Comparison of ENCODE assay signal across 16 mouse cellular contexts in the genomic region with DNA sequence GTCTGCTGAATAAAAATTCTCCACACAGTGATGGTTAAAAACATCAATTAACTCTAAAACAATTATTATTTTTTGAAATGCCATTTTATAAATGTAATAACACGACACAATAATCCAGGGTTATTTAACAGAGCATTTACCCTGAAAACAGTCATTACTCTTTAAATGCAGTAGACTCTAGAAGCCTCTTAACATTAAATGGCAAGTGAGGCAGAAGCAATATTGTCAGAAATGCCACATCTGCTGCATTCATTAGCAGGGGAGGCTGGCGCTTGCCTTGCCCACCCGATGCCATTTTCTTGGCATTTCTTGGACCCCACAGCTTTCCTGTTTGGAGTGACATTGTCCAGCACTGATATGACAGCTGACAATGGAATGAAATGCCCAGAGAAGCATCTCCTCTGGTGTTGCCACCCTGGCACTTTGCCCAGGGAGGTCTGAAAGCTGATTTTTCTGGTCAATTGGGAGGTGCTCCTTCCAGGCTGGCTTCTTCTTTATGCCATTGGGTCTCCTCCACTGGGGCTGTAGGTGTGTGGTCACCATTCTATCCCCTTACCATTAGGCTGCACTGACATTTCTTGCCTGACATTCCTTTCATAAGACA.
DNase-seq lines count a peak whose midpoint lies in the region; ATAC-seq lines count a peak whose summit lies in the region.
"Had no signal": no experiment of that assay in that cellular context is flagged by ENCODE, and none has a peak within 500 bp of the region (broad histone marks: within the 10 kb centered on the region; RNA-seq: fewer than 3 reads in every experiment).

No protein-coding gene starts in this region.

- H3K27ac ChIP-seq in forebrain, embryonic 10.5 days: 0 out of 2 replicates have a peak overlapping the region, but pooled peaks have one; percentile 35
- H3K27ac ChIP-seq in forebrain, embryonic 11.5 days (ENCODE audit: low read depth, low read length): no peak overlapping the region
- peak overlapping the region; percentile 74 for H3K27ac ChIP-seq in neural tube, embryonic 13.5 days (replicated peaks)
- H3K27ac ChIP-seq in forebrain, embryonic 14.5 days (ENCODE audit: low read depth, low read length): peak overlapping the region; percentile 22; the same call in 1 of the 2 replicates
- H3K27ac ChIP-seq in kidney, embryonic 14.5 days (ENCODE audit: low read depth, low read length): no peak overlapping the region
- H3K27ac ChIP-seq: embryonic facial prominence, embryonic 15.5 days; midbrain, embryonic 12.5 days had no signal

- 86% methylated on average over 3 of the region's 3 CpGs for WGBS in forebrain, embryonic 10.5 days
- WGBS in forebrain, embryonic 11.5 days: 65% methylated on average over 3 of the region's 3 CpGs
- 53% methylated on average over 3 of the region's 3 CpGs for WGBS in neural tube, embryonic 13.5 days
- WGBS in forebrain, embryonic 14.5 days: 15% methylated on average over 3 of the region's 3 CpGs
- 94% methylated on average over 3 of the region's 3 CpGs for WGBS in kidney, embryonic 14.5 days

- no peaks in the 10 kb centered on the region for H3K36me3 ChIP-seq in forebrain, embryonic 10.5 days (replicated peaks)
- no peaks in the 10 kb centered on the region for H3K36me3 ChIP-seq in forebrain, embryonic 11.5 days (ENCODE audit: control insufficient read depth, insufficient read depth, low read length)
- H3K36me3 ChIP-seq in neural tube, embryonic 13.5 days: no peaks in the 10 kb centered on the region
- no peaks in the 10 kb centered on the region for H3K36me3 ChIP-seq in forebrain, embryonic 14.5 days (ENCODE audit: control insufficient read depth, insufficient read depth, low read length)
- no peaks in the 10 kb centered on the region for H3K36me3 ChIP-seq in kidney, embryonic 14.5 days (ENCODE audit: control insufficient read depth, insufficient read depth, low read length)
- H3K36me3 ChIP-seq: embryonic facial prominence, embryonic 15.5 days; midbrain, embryonic 12.5 days had no signal

- H3K4me2 ChIP-seq in forebrain, embryonic 11.5 days (ENCODE audit: low read depth, low read length, severe bottlenecking): no peak overlapping the region
- no peak overlapping the region for H3K4me2 ChIP-seq in neural tube, embryonic 13.5 days
- no peak overlapping the region; the same call in 1 of the 2 replicates for H3K4me2 ChIP-seq in forebrain, embryonic 14.5 days (ENCODE audit: low read length)
- no peak overlapping the region for H3K4me2 ChIP-seq in kidney, embryonic 14.5 days (replicated peaks; ENCODE audit: low read depth, low read length)
- H3K4me2 ChIP-seq: embryonic facial prominence, embryonic 15.5 days; liver, embryonic 11.5 days; midbrain, embryonic 12.5 days had no signal

- no peak for ATAC-seq in forebrain, embryonic 11.5 days (replicated peaks; ENCODE audit: low FRiP score)
- peak; percentile 36; the same call in 1 of the 2 replicates for ATAC-seq in neural tube, embryonic 13.5 days (ENCODE audit: low read depth)
- ATAC-seq in forebrain, embryonic 14.5 days: peak; percentile 66
- ATAC-seq in kidney, embryonic 14.5 days (ENCODE audit: low FRiP score, low TSS enrichment): no peak
- ATAC-seq: intestine, embryonic 16.5 days; lung, postnatal 0 days had no signal

- H3K4me1 ChIP-seq in forebrain, embryonic 10.5 days: peaks cover 22% of the 10 kb centered on the region
- H3K4me1 ChIP-seq in forebrain, embryonic 11.5 days (replicated peaks; ENCODE audit: control insufficient read depth, insufficient read depth, low read length): 0 out of 2 replicates have a peak, but pooled peaks cover 2% of the 10 kb centered on the region
- peaks cover 37% of the 10 kb centered on the region for H3K4me1 ChIP-seq in neural tube, embryonic 13.5 days (replicated peaks)
- H3K4me1 ChIP-seq in forebrain, embryonic 14.5 days (ENCODE audit: control insufficient read depth, insufficient read depth, low read length): peaks cover 24% of the 10 kb centered on the region
- H3K4me1 ChIP-seq in kidney, embryonic 14.5 days (ENCODE audit: control insufficient read depth, insufficient read depth, low read length): no peaks in the 10 kb centered on the region

- no peak overlapping the region for H3K4me3 ChIP-seq in forebrain, embryonic 10.5 days
- no peak overlapping the region for H3K4me3 ChIP-seq in forebrain, embryonic 11.5 days (ENCODE audit: low read depth, low read length)
- no peak overlapping the region for H3K4me3 ChIP-seq in neural tube, embryonic 13.5 days
- no peak overlapping the region for H3K4me3 ChIP-seq in forebrain, embryonic 14.5 days (ENCODE audit: low read depth, low read length)
- no peak overlapping the region for H3K4me3 ChIP-seq in kidney, embryonic 14.5 days (ENCODE audit: low read length)
- H3K4me3 ChIP-seq: embryonic facial prominence, embryonic 15.5 days; midbrain, embryonic 12.5 days had no signal

- DNase-seq in forebrain, embryonic 10.5 days (ENCODE audit: extremely low spot score, low spot score): no peak
- DNase-seq in forebrain, embryonic 11.5 days (ENCODE audit: low spot score): no peak
- DNase-seq in neural tube, embryonic 10.5 days (ENCODE audit: extremely low spot score, low spot score): no peak
- DNase-seq in forebrain, embryonic 14.5 days (ENCODE audit: low spot score): peak; percentile 78
- DNase-seq in adrenal gland, adult 18-20 months (ENCODE audit: low spot score in 2 of 2): no peak
- DNase-seq in thymus, postnatal 25 days: no peak
- DNase-seq: adrenal gland, postnatal 10 days; heart, adult 11 months; kidney, postnatal 4 days had no signal

- H3K9ac ChIP-seq in forebrain, embryonic 11.5 days (ENCODE audit: low read length): no peak overlapping the region
- H3K9ac ChIP-seq in neural tube, embryonic 13.5 days: no peak overlapping the region
- no peak overlapping the region for H3K9ac ChIP-seq in forebrain, embryonic 14.5 days (ENCODE audit: low read length)
- H3K9ac ChIP-seq in kidney, embryonic 14.5 days (ENCODE audit: low read depth, low read length): no peak overlapping the region
- H3K9ac ChIP-seq: embryonic facial prominence, embryonic 15.5 days; midbrain, embryonic 12.5 days had no signal

- no peaks in the 10 kb centered on the region for H3K27me3 ChIP-seq in forebrain, embryonic 10.5 days (ENCODE audit: poor library complexity, severe bottlenecking)
- no peaks in the 10 kb centered on the region for H3K27me3 ChIP-seq in forebrain, embryonic 11.5 days (ENCODE audit: control insufficient read depth, insufficient read depth, low read length)
- H3K27me3 ChIP-seq in neural tube, embryonic 13.5 days: no peaks in the 10 kb centered on the region
- no peaks in the 10 kb centered on the region for H3K27me3 ChIP-seq in forebrain, embryonic 14.5 days (replicated peaks; ENCODE audit: control insufficient read depth, insufficient read depth, low read length)
- no peaks in the 10 kb centered on the region; the same call in 1 of the 2 replicates for H3K27me3 ChIP-seq in kidney, embryonic 14.5 days (ENCODE audit: control insufficient read depth, insufficient read depth, low read length)
- H3K27me3 ChIP-seq: embryonic facial prominence, embryonic 15.5 days had no signal

- H3K9me3 ChIP-seq in forebrain, embryonic 10.5 days: no peaks in the 10 kb centered on the region
- no peaks in the 10 kb centered on the region for H3K9me3 ChIP-seq in forebrain, embryonic 11.5 days (ENCODE audit: control insufficient read depth, low read length)
- H3K9me3 ChIP-seq in neural tube, embryonic 13.5 days: no peaks in the 10 kb centered on the region
- H3K9me3 ChIP-seq in forebrain, embryonic 14.5 days (replicated peaks; ENCODE audit: control insufficient read depth, low read length): no peaks in the 10 kb centered on the region
- no peaks in the 10 kb centered on the region for H3K9me3 ChIP-seq in kidney, embryonic 14.5 days (ENCODE audit: control insufficient read depth, low read length)
- H3K9me3 ChIP-seq: embryonic facial prominence, embryonic 15.5 days; midbrain, embryonic 12.5 days had no signal

Comparison
In these comparisons a context has a peak if more than half of its experiments do, and no peak if none do; other contexts are left out.
1. H3K27ac ChIP-seq: peak in forebrain, embryonic 10.5 days (single experiment), neural tube, embryonic 13.5 days (single experiment) and forebrain, embryonic 14.5 days (single experiment); none in forebrain, embryonic 11.5 days (single experiment) and kidney, embryonic 14.5 days (single experiment).
2. ATAC-seq: peak in neural tube, embryonic 13.5 days (single experiment) and forebrain, embryonic 14.5 days (single experiment); none in forebrain, embryonic 11.5 days (single experiment) and kidney, embryonic 14.5 days (single experiment).